Mouse (Mus musculus): ENCODE data around the gene Bmp5. TPM values are rescaled to one million over a fixed set of nuclear protein-coding genes. Genes with fewer than 3 reads are reported as not detected.

Gene Bmp5
- total and polyA plus RNA-seq, 3 experiments: not detected

GRCm38 (mm10) chr9:75916027-75916426, 140.9 kb downstream of the Bmp5 start:
- no peaks in the 10 kb centered on the region for H3K36me3 ChIP-seq (replicated peaks in 1 of 2; ENCODE audit: control insufficient read depth in 1 of 2, insufficient read depth in 1 of 2, low read length in 1 of 2)
- H3K27ac ChIP-seq (ENCODE audit: insufficient read depth, low read depth): no peak overlapping the region
- no peak overlapping the region for H3K4me2 ChIP-seq (ENCODE audit: insufficient read depth, low read depth, poor library complexity, severe bottlenecking)
- no peak for DNase-seq (ENCODE audit: extremely low read depth)
- in situ Hi-C loops (cut with MboI; ENCODE audit: low pct_ligation_motif_present, low pct_unique_long_range_greater_than_20kb, low sequenced_read_pairs): no loop called here
- dilution Hi-C loops (cut with MboI; ENCODE audit: extremely low pct_ligation_motif_present, extremely low pct_unique_long_range_greater_than_20kb, low sequenced_read_pairs): no loop called here
- H3K9me3 ChIP-seq (replicated peaks; ENCODE audit: low read length): no peaks in the 10 kb centered on the region
- H3K79me2 ChIP-seq (replicated peaks; ENCODE audit: control insufficient read depth, extremely low read depth, insufficient read depth, poor library complexity, severe bottlenecking): no peaks in the 10 kb centered on the region
- TF ChIP-seq TBP (conservative IDR thresholded peaks at IDR 0.05; ENCODE audit: low read depth, low read length) (no peak), MAZ (IDR thresholded peaks at IDR 0.05; ENCODE audit: low read depth, low read length) (no peak), MXI1 (IDR thresholded peaks at IDR 0.05; ENCODE audit: low read depth, low read length) (no peak), ZMIZ1 (IDR thresholded peaks at IDR 0.05; ENCODE audit: low read depth, low read length) (no peak), KAT2A (IDR thresholded peaks at IDR 0.05; ENCODE audit: insufficient replicate concordance, low read length) (no peak), JUND (conservative IDR thresholded peaks at IDR 0.05; ENCODE audit: low read depth, low read length) (no peak), MEF2A (IDR thresholded peaks at IDR 0.05; ENCODE audit: borderline replicate concordance, low read depth, low read length) (no peak), NRF1 (IDR thresholded peaks at IDR 0.05; ENCODE audit: low read depth, low read length) (no peak), CHD1 (IDR thresholded peaks at IDR 0.05; ENCODE audit: low read depth, low read length) (no peak), MYC (IDR thresholded peaks at IDR 0.05; ENCODE audit: low read depth, low read length) (no peak), CHD2 (IDR thresholded peaks at IDR 0.05; ENCODE audit: low read length) (no peak), IRF4 (IDR thresholded peaks at IDR 0.05; ENCODE audit: low read depth, low read length) (no peak), MAFK (IDR thresholded peaks at IDR 0.05; ENCODE audit: insufficient replicate concordance, low read length) (no peak), PAX5 (IDR thresholded peaks at IDR 0.05; ENCODE audit: low read length) (no peak), BHLHE40 (IDR thresholded peaks at IDR 0.05; ENCODE audit: low read depth, low read length) (no peak), POLR2AphosphoS2 (IDR thresholded peaks at IDR 0.05; ENCODE audit: low read depth, low read length) (no peak)
- H3K9ac ChIP-seq (ENCODE audit: insufficient read depth, low read depth): no peak overlapping the region
- no peak overlapping the region for H3K4me3 ChIP-seq (replicated peaks in 1 of 3; ENCODE audit: low read depth in 2 of 3, low read length in 2 of 3, poor library complexity in 1 of 3)
- no peaks in the 10 kb centered on the region; a peak in 1 of 4 replicates for H3K4me1 ChIP-seq (ENCODE audit: control insufficient read depth in 1 of 2, insufficient read depth in 2 of 2)
- no peaks in the 10 kb centered on the region for H3K27me3 ChIP-seq (replicated peaks)

GRCm38 (mm10) chr9:75927196-75927880, 152.2 kb downstream of the Bmp5 start:
- DNase-seq (ENCODE audit: extremely low read depth): no peak
- dilution Hi-C loops (cut with MboI; ENCODE audit: extremely low pct_ligation_motif_present, extremely low pct_unique_long_range_greater_than_20kb, low sequenced_read_pairs): no loop called here
- H3K36me3 ChIP-seq (replicated peaks in 1 of 2; ENCODE audit: control insufficient read depth in 1 of 2, insufficient read depth in 1 of 2, low read length in 1 of 2): no peaks in the 10 kb centered on the region
- H3K4me2 ChIP-seq (ENCODE audit: insufficient read depth, low read depth, poor library complexity, severe bottlenecking): no peak overlapping the region
- in situ Hi-C loops (cut with MboI; ENCODE audit: low pct_ligation_motif_present, low pct_unique_long_range_greater_than_20kb, low sequenced_read_pairs): no loop called here
- H3K9me3 ChIP-seq (replicated peaks; ENCODE audit: low read length): no peaks in the 10 kb centered on the region
- 0 out of 4 replicates have a peak, but pooled peaks cover 0 to 2% of the 10 kb centered on the region in 2 experiments for H3K4me1 ChIP-seq (ENCODE audit: control insufficient read depth in 1 of 2, insufficient read depth in 2 of 2)
- H3K27ac ChIP-seq (ENCODE audit: insufficient read depth, low read depth): no peak overlapping the region
- H3K4me3 ChIP-seq (replicated peaks in 1 of 3; ENCODE audit: low read depth in 2 of 3, low read length in 2 of 3, poor library complexity in 1 of 3): no peak overlapping the region
- no peaks in the 10 kb centered on the region for H3K79me2 ChIP-seq (replicated peaks; ENCODE audit: control insufficient read depth, extremely low read depth, insufficient read depth, poor library complexity, severe bottlenecking)
- H3K27me3 ChIP-seq (replicated peaks): no peaks in the 10 kb centered on the region
- no peak overlapping the region for H3K9ac ChIP-seq (ENCODE audit: insufficient read depth, low read depth)
- TF ChIP-seq JUN (IDR thresholded peaks at IDR 0.05; ENCODE audit: insufficient read depth, low read depth, low read length): no peak
- TF ChIP-seq ELF1 (IDR thresholded peaks at IDR 0.05; ENCODE audit: low read depth, low read length): no peak
- no peak for TF ChIP-seq ZNF384 (IDR thresholded peaks at IDR 0.05; ENCODE audit: low read depth, low read length)
- no peak for TF ChIP-seq UBTF (IDR thresholded peaks at IDR 0.05; ENCODE audit: low read depth, low read length)
- TF ChIP-seq CHD2 (IDR thresholded peaks at IDR 0.05; ENCODE audit: low read length): no peak
- no peak for TF ChIP-seq USF2 (conservative IDR thresholded peaks at IDR 0.05; ENCODE audit: low read depth, low read length)
- no peak for TF ChIP-seq EP300 (IDR thresholded peaks at IDR 0.05; ENCODE audit: low read length)
- no peak for TF ChIP-seq RCOR1 (conservative IDR thresholded peaks at IDR 0.05; ENCODE audit: low read depth, low read length)
- TF ChIP-seq CHD1 (IDR thresholded peaks at IDR 0.05; ENCODE audit: low read depth, low read length): no peak
- TF ChIP-seq POLR2A (IDR thresholded peaks at IDR 0.05; ENCODE audit: low read depth, low read length): no peak
- TF ChIP-seq KAT2A (IDR thresholded peaks at IDR 0.05; ENCODE audit: insufficient replicate concordance, low read length): no peak
- no peak for TF ChIP-seq CTCF (conservative IDR thresholded peaks at IDR 0.05 in 1 of 2, IDR thresholded peaks at IDR 0.05 in 1 of 2; ENCODE audit: low read depth in 2 of 2, low read length in 2 of 2)
- TF ChIP-seq HCFC1 (IDR thresholded peaks at IDR 0.05; ENCODE audit: low read depth, low read length): no peak
- no peak for TF ChIP-seq TCF12 (IDR thresholded peaks at IDR 0.05; ENCODE audit: low read depth, low read length)
- TF ChIP-seq TBP (conservative IDR thresholded peaks at IDR 0.05; ENCODE audit: low read depth, low read length): no peak
- TF ChIP-seq USF1 (IDR thresholded peaks at IDR 0.05; ENCODE audit: low read depth, low read length): no peak

Measured in CH12.LX (cell line).